Mouse (Mus musculus) spleen, postnatal 10 days (tissue): Measurements from ENCODE around the gene Fam172a.

Source experiments
- DNase-seq, 2 experiments: peaks; one replicate each; pipeline ENCODE4 v3.0.0; 2021 to 2022; ENCODE audit warnings: low spot score in 2 of 2

The Fam172a gene

GRCm38 (mm10) chr13:77976248-77976647 is 274.4 kb downstream of the Fam172a start:
- no peak for DNase-seq

- DNase-seq = no peak
Observed at GRCm38 (mm10) chr13:77977121-77977520, 275.3 kb downstream of the Fam172a start.

GRCm38 (mm10) chr13:77982105-77982851 is 280.4 kb downstream of the Fam172a start:
- peak in 1 of 2 experiments; percentile 20 for DNase-seq

GRCm38 (mm10) chr13:77982852-77983202 is 281.0 kb downstream of the Fam172a start:
- no peak for DNase-seq

GRCm38 (mm10) chr13:77991189-77991886 is 289.5 kb downstream of the Fam172a start:
- no peak for DNase-seq

GRCm38 (mm10) chr13:78004649-78005048 is 302.8 kb downstream of the Fam172a start:
- DNase-seq = no peak

GRCm38 (mm10) chr13:78005344-78005743 is 303.5 kb downstream of the Fam172a start:
- no peak for DNase-seq

- DNase-seq = no peak
Observed at GRCm38 (mm10) chr13:78010176-78010575, 308.3 kb downstream of the Fam172a start.

- DNase-seq = peak; percentile 9 to 54
Observed at GRCm38 (mm10) chr13:78024683-78025294, 323.0 kb downstream of the Fam172a start, which contains the start of gene Pou5f2. TSS of gene Pou5f2 (plus strand) at chr13:78024902.

- no peak for DNase-seq
Observed at GRCm38 (mm10) chr13:78032821-78033220, 331.0 kb downstream of the Fam172a start.

- no peak for DNase-seq
Observed at GRCm38 (mm10) chr13:78037203-78037602, 335.4 kb downstream of the Fam172a start.

GRCm38 (mm10) chr13:78043203-78043602 is 341.4 kb downstream of the Fam172a start:
- DNase-seq = no peak

GRCm38 (mm10) chr13:78045116-78045515 is 343.3 kb downstream of the Fam172a start:
- no peak for DNase-seq

GRCm38 (mm10) chr13:78087751-78088150 is 385.9 kb downstream of the Fam172a start:
- DNase-seq = no peak

GRCm38 (mm10) chr13:78090701-78091100 is 388.9 kb downstream of the Fam172a start:
- no peak for DNase-seq

GRCm38 (mm10) chr13:78091949-78092348 is 390.1 kb downstream of the Fam172a start:
- DNase-seq = no peak

GRCm38 (mm10) chr13:78094352-78094751 is 392.5 kb downstream of the Fam172a start:
- no peak for DNase-seq

- no peak for DNase-seq
Observed at GRCm38 (mm10) chr13:78095071-78095973, 393.5 kb downstream of the Fam172a start.

- no peak for DNase-seq
Observed at GRCm38 (mm10) chr13:78098858-78099445, 397.1 kb downstream of the Fam172a start.

GRCm38 (mm10) chr13:78099746-78100530 is 398.1 kb downstream of the Fam172a start:
- no peak for DNase-seq
